Mouse (Mus musculus) limb, embryonic 15.5 days (tissue): ENCODE data around the gene E2f7. TPM values are rescaled to one million over a fixed set of nuclear protein-coding genes. Genes with fewer than 3 reads are reported as not detected.

ENCODE experiments used
- ATAC-seq: fragments of 200-750 bp; cut with Nextera tagmentation; 2 replicates; pipeline ENCODE4 v1.8.0; 2017; ENCODE audit warnings: low read depth, moderate TSS enrichment; ENCODE audit not compliant: insufficient number of reproducible peaks, low FRiP score, low TSS enrichment
- H3K27ac ChIP-seq: fragments of 300-500 bp; sonication (generic); 2 replicates; pipeline ENCODE4 v1.5.1; 2015; ENCODE audit warnings: moderate library complexity, mild to moderate bottlenecking, inconsistent platforms
- H3K27me3 ChIP-seq: fragments of 300-500 bp; sonication (generic); 2 replicates; pipeline ENCODE4 v1.6.1; 2015; ENCODE audit warnings: inconsistent platforms
- H3K36me3 ChIP-seq: fragments of 300-500 bp; sonication (generic); 2 replicates; pipeline ENCODE4 v1.6.1; 2015; ENCODE audit warnings: inconsistent platforms
- H3K4me1 ChIP-seq: fragments of 300-500 bp; sonication (generic); 2 replicates; pipeline ENCODE4 v1.6.1; 2015; ENCODE audit warnings: inconsistent platforms
- H3K4me2 ChIP-seq: fragments of 300-500 bp; sonication (generic); 2 replicates; pipeline ENCODE4 v1.6.1; 2015; ENCODE audit warnings: mild to moderate bottlenecking, inconsistent platforms
- H3K4me3 ChIP-seq: fragments of 300-500 bp; sonication (generic); 2 replicates; pipeline ENCODE4 v1.5.1; 2015; ENCODE audit warnings: mild to moderate bottlenecking, inconsistent platforms
- H3K9ac ChIP-seq: fragments of 300-500 bp; sonication (generic); 2 replicates; pipeline ENCODE4 v1.6.1; 2015; ENCODE audit warnings: inconsistent platforms
- H3K9me3 ChIP-seq: fragments of 300-500 bp; sonication (generic); 2 replicates; pipeline ENCODE4 v1.6.1; 2016; ENCODE audit warnings: inconsistent platforms
- WGBS: fragments of 180-500 bp; shearing (Covaris S2); methylation state at CpG from one replicate; pipeline ENCODE4 v1.1.7; 2015; 5-methylcytosine and 5-hydroxymethylcytosine counted together
- polyA plus RNA-seq: library from polyadenylated mRNA; unstranded; fragments of >200 nt; fragmentation: Nextera tagmentation; extraction: Ambion mirVana; gene quantifications from 2 replicates; pipeline ENCODE4 v1.2.1, GENCODE M21; 2015

The E2f7 gene
- polyA plus RNA-seq, 1 experiment from 2014 or later: 21.7 TPM

GRCm38 (mm10) chr10:110788049-110788752, 43.0 kb downstream of the E2f7 start:
- no peak for ATAC-seq
- H3K27me3 ChIP-seq: no peaks in the 10 kb centered on the region
- no peak overlapping the region for H3K4me3 ChIP-seq
- no peak overlapping the region for H3K27ac ChIP-seq
- H3K4me1 ChIP-seq: peaks cover 2% of the 10 kb centered on the region; the same call in 1 of the 2 replicates
- H3K4me2 ChIP-seq: no peak overlapping the region
- H3K36me3 ChIP-seq: peaks cover 16% of the 10 kb centered on the region
- no peaks in the 10 kb centered on the region for H3K9me3 ChIP-seq
- H3K9ac ChIP-seq: no peak overlapping the region
- 45% methylated on average over 12 of the region's 12 CpGs for WGBS

GRCm38 (mm10) chr10:110789683-110790082, 44.4 kb downstream of the E2f7 start:
- no peak overlapping the region for H3K27ac ChIP-seq
- no peak overlapping the region for H3K4me3 ChIP-seq
- no peaks in the 10 kb centered on the region for H3K27me3 ChIP-seq
- H3K9me3 ChIP-seq: no peaks in the 10 kb centered on the region
- no peak overlapping the region for H3K9ac ChIP-seq
- ATAC-seq: no peak
- H3K4me1 ChIP-seq: peaks cover 3% of the 10 kb centered on the region; the same call in 1 of the 2 replicates
- no peak overlapping the region for H3K4me2 ChIP-seq
- H3K36me3 ChIP-seq: peaks cover 7% of the 10 kb centered on the region
- 88% methylated on average over 8 of the region's 8 CpGs for WGBS

GRCm38 (mm10) chr10:110793150-110793787, 48.0 kb downstream of the E2f7 start:
- WGBS: 72% methylated on average over 8 of the region's 8 CpGs
- no peak overlapping the region for H3K4me3 ChIP-seq
- peaks cover 16% of the 10 kb centered on the region for H3K4me1 ChIP-seq
- no peak for ATAC-seq
- no peaks in the 10 kb centered on the region for H3K9me3 ChIP-seq
- no peaks in the 10 kb centered on the region for H3K36me3 ChIP-seq
- H3K4me2 ChIP-seq: no peak overlapping the region
- H3K9ac ChIP-seq: no peak overlapping the region
- H3K27me3 ChIP-seq: no peaks in the 10 kb centered on the region
- no peak overlapping the region for H3K27ac ChIP-seq

GRCm38 (mm10) chr10:110794564-110795205, 49.4 kb downstream of the E2f7 start:
- Histone ChIP-seq H3K9me3 (no peaks in the 10 kb centered on the region), H3K4me2 (peak overlapping the region; percentile 31), H3K27me3 (no peaks in the 10 kb centered on the region), H3K9ac (no peak overlapping the region), H3K36me3 (no peaks in the 10 kb centered on the region), H3K4me1 (peaks cover 16% of the 10 kb centered on the region), H3K27ac (peak overlapping the region; percentile 50), H3K4me3 (no peak overlapping the region)
- WGBS: 8% methylated on average over 12 of the region's 12 CpGs
- peak; percentile 76; the same call in 1 of the 2 replicates for ATAC-seq

- Histone ChIP-seq H3K27me3 (no peaks in the 10 kb centered on the region), H3K9me3 (no peaks in the 10 kb centered on the region), H3K36me3 (no peaks in the 10 kb centered on the region), H3K4me2 (no peak overlapping the region; the same call in 1 of the 2 replicates), H3K27ac (peak overlapping the region; percentile 50), H3K4me1 (peaks cover 16% of the 10 kb centered on the region), H3K9ac (no peak overlapping the region), H3K4me3 (no peak overlapping the region)
- WGBS: 60% methylated on average over 9 of the region's 9 CpGs
- ATAC-seq: no peak
These were observed 50.1 kb downstream of the E2f7 start for GRCm38 (mm10) chr10:110795206-110795796.

GRCm38 (mm10) chr10:110801296-110801695, 56.1 kb downstream of the E2f7 start:
- ATAC-seq: no peak

GRCm38 (mm10) chr10:110804279-110805024, 59.2 kb downstream of the E2f7 start:
- 60% methylated on average over 11 of the region's 11 CpGs for WGBS
- H3K9ac ChIP-seq: no peak overlapping the region
- ATAC-seq: no peak
- no peak overlapping the region for H3K4me3 ChIP-seq
- no peaks in the 10 kb centered on the region for H3K27me3 ChIP-seq
- no peaks in the 10 kb centered on the region for H3K9me3 ChIP-seq
- peaks cover 27% of the 10 kb centered on the region for H3K4me1 ChIP-seq
- H3K27ac ChIP-seq: peak overlapping the region; percentile 57; the same call in 1 of the 2 replicates
- H3K36me3 ChIP-seq: no peaks in the 10 kb centered on the region
- H3K4me2 ChIP-seq: 0 out of 2 replicates have a peak overlapping the region, but pooled peaks have one; percentile 15

More at GRCm38 (mm10) chr10:110801296-110801695, 56.1 kb downstream of the E2f7 start:
- no peaks in the 10 kb centered on the region for H3K27me3 ChIP-seq
- peaks cover 25% of the 10 kb centered on the region for H3K4me1 ChIP-seq
- no peak overlapping the region for H3K4me3 ChIP-seq
- no peak overlapping the region for H3K9ac ChIP-seq
- no peaks in the 10 kb centered on the region for H3K36me3 ChIP-seq
- H3K27ac ChIP-seq: no peak overlapping the region
- 68% methylated on average over 3 of the region's 3 CpGs for WGBS
- H3K9me3 ChIP-seq: no peaks in the 10 kb centered on the region
- H3K4me2 ChIP-seq: no peak overlapping the region

GRCm38 (mm10) chr10:110805025-110805740, 59.9 kb downstream of the E2f7 start:
- Histone ChIP-seq H3K27me3 (no peaks in the 10 kb centered on the region), H3K4me1 (peaks cover 27% of the 10 kb centered on the region), H3K9me3 (no peaks in the 10 kb centered on the region), H3K27ac (peak overlapping the region; percentile 81), H3K9ac (no peak overlapping the region), H3K4me3 (no peak overlapping the region), H3K4me2 (no peak overlapping the region), H3K36me3 (no peaks in the 10 kb centered on the region)
- peak; percentile 68; the same call in 1 of the 2 replicates for ATAC-seq
- WGBS: 21% methylated on average over 5 of the region's 5 CpGs

- no peak for ATAC-seq
These were observed 61.2 kb downstream of the E2f7 start for GRCm38 (mm10) chr10:110806471-110806870.

GRCm38 (mm10) chr10:110810528-110810927, 65.3 kb downstream of the E2f7 start:
- no peak for ATAC-seq
- 57% methylated on average over 2 of the region's 2 CpGs for WGBS
- Histone ChIP-seq H3K4me1 (peaks cover 9% of the 10 kb centered on the region), H3K27ac (no peak overlapping the region), H3K4me2 (no peak overlapping the region), H3K9ac (no peak overlapping the region), H3K27me3 (no peaks in the 10 kb centered on the region), H3K36me3 (no peaks in the 10 kb centered on the region), H3K9me3 (no peaks in the 10 kb centered on the region), H3K4me3 (no peak overlapping the region)

More at GRCm38 (mm10) chr10:110806471-110806870, 61.2 kb downstream of the E2f7 start:
- Histone ChIP-seq H3K27me3 (no peaks in the 10 kb centered on the region), H3K9ac (no peak overlapping the region), H3K4me1 (peaks cover 27% of the 10 kb centered on the region), H3K27ac (no peak overlapping the region), H3K9me3 (no peaks in the 10 kb centered on the region), H3K4me3 (no peak overlapping the region), H3K4me2 (no peak overlapping the region), H3K36me3 (no peaks in the 10 kb centered on the region)
- 40% methylated on average over 8 of the region's 8 CpGs for WGBS
